Mouse (Mus musculus): ENCODE data around the gene Tex36.

The Tex36 gene

DNA sequence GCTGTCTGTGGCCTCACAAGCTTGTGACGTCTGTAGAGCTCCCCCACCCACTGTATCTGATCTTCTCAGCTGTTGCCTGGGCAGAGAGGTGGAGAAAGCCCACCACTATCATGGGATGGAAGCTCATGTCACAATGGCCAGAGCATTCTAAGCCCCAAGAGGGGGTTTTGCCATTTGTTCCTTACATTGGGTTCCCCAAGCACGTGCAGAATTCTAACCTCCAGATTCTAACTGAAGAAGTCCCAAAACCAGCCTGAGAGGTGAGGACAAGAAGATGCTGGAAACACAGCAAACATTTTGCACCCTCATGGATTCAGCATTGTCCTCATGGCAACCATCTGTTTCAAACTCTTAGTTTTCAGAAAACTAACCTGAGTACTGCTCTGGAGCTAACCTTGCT is at the start of gene Tex36:
Tex36 (minus strand) TSS at position 101 of the 400 bp plus-strand sequence.
- no peak for DNase-seq

DNA sequence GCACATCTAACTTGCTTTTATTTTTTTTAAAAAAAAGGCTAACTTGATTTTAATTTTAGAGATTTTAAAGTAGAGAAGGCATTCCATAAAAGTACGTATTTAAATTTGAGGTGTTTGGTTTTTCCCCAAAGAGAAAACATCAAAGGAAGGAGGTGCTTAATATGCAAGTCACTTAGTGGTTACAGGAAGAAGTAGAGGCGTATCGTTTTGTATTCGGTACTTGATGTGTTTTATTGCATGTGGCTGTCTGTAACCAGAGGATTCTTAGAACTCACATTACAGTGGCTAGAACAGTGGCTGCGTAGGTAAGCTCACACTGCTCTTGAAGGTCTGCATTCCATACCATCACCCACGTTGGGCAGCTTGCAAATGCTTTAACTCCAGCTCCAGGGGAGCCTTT is 43.8 kb upstream of the Tex36 start:
- no peak for DNase-seq

DNA sequence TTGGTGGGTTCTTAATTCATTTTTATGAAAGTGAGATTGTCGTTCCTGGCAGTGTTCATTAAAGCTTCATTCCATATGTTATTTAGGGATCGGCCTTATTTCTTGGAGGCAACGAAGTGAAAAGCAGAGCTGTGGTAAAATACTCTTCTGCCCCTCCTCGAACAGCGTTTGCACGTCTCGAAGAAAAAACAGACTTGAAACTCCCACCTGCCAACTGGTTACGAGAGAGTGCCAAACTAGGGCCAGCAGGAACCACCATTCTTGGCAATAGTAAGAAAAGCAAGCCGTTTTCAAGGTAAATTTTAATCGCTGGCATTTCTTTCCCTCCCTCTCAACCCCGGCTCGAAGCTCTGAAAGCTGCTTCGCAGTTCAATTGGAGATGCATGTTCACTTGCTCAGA is 36.9 kb upstream of the Tex36 start:
- DNase-seq: no peak

DNA sequence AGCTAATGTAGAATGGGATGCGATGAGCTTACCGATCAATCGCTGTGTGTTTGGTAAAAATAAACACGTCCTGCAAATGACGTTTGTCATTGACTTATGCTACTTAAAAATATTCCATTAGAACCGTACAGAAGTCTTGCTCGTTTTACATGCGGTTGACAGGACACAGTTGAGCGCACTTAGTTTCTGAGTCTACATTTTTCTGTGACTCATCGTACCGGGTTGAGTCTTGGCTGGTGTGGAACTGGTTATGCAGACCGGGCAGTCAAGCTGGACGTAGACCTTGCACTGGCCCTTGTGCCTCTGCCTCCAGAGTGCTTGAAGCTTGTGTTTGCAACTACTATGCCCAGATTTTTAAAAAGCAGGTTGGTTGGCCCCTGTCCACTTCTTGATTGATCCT is 36.3 kb upstream of the Tex36 start:
- peak; percentile 31 to 75 for DNase-seq

DNA sequence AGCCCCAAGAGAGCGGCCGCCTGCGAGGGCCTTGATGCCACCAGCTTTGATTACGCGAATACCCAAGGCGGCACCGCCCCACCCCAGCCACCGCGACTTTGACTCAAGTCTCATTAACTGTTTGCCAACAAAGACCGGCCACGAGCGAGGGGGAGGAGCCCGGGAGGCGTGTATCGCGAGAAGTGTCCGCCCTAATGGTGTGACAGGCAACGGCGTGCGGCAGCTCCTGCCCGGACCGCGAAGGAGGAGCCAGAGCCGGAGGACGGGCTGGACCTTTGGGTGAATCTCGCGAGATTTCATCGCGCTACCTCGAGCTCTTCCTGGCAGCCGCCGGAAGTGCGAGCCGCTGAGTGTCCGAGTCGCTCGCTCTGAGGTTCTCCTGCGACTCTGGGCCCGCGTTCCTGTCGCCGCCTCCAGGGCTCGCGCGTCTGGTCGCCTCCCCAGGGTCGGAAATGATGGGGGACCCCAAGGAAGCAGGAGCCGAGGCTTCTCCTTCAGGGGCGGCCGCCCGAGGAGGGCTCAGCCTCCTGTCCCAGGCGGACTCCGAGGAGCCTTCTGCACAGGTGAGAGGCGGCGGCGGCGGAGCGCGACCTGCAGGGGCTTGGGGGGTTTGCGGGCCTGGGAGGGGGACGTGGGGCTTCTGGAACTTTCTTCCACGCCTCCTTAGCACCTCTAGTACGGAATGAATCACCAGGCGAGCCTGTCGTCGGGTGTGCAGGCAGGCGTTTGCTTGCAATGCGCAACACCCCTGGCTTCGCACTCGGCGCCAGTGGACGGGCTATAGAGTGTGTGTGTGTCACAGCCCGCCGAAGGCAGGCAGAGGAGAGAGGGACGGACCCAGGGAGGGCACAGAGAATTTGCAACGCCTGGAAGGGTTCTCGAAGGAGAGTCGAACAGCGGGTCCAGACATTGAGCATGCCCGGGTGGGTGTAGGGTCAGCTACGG is 35.7 kb upstream of the Tex36 start, which contains the start of gene Edrf1:
Edrf1 (plus strand) TSS at position 183 of the 945 bp plus-strand sequence.
- peak; percentile 98 to 100 for DNase-seq

DNA sequence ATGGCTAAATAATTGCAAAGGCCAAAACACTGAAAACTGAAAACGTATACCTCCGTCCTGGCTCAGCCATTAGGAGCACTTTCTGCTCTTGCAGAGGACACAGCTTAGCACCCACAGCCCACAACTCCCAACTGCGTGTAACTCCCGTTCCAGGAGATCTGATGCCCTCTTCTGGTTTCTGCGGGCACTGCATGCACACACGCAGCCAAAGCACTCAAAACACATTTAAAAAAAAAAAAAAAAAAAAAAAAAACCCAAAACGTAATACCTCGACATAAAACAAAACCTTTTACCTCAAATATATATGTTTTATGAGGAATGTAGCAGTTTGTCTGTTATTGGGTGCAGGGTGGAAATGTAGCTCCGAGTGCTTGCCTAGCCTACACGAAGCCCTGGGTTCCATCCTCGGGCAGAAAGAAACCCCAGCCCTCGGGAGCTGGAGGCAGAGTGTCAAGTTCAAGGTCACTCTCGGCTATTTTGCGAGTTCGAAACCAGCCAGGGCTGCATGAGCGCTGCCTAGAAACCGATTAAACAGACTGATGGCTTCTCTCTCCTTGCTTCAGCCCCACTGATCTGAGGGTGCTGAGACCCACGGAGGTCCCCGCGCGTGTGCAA is 34.9 kb upstream of the Tex36 start:
- peak; percentile 92 to 95 for DNase-seq

DNA sequence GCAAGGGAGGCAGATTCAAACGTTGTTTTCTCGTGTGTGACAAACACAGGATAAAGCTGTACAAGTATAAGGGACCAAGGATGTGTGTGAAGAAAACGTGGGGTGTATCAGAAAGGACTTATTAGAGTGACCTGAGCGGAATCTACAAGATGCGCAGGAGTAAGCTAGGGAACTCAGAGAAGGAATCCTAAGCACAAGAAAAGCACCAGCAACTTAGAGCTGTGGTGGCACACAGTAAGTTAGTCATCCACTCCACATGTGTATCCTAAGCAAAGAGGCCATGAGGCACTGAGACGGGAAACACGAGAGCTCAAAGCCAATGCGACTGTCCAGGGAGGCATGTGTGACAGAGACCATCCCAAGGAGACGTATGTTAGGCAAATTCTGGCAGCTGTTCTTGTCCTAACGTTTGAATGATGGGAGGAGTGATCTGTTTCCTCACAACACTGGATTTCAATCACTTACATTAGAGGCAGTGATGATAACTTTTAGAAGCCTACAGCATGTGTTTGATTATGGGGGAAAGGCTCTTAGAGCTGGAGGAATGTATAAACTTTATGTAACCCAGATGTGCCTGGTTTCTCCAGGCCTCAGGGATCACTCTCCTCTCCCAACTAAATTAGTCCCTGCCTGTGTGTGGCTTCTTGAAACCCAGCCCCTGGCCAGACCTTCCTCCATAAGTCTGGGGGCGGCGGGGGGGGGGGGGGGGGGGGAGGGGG is 33.1 kb upstream of the Tex36 start:
- DNase-seq: no peak

DNA sequence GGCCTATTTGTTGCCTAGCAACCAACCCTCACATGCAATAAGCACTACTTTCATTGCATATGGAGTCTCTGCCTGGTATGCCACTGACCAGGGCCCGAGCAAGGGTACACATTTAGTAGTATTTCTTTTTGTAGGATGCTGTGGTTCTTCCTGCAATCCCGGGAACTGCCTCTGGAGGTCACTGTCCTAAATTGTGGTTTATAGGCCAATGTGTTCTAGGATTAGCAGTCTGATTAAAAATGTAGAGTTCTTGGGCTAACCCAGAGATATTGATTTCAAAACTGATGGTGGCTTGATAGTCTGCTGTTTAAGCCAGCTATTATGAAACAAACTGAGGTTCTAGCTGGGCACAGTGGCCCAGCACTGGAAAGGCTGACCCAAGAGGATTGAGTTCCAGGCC is 30.5 kb upstream of the Tex36 start:
- DNase-seq: peak; percentile 64 to 82

DNA sequence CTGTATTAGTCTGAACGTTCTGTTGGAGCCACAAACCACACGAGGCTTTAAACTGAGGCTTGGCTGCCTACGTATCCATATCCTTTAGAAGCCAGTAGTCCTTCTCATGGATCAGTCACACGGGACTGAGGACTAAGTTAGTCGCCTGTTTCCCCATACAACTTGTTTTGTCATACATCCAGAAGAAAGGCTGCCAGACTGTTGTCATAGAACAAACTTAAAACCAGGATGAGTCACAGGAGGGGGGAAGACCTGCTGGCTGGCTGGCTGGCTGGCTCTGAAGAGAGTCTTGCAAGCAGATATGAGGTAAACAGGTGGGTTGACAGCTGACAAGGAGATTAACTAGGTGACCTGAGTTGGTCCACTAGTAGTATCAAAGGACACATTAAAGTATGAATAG is 28.9 kb upstream of the Tex36 start:
- no peak for DNase-seq

DNA sequence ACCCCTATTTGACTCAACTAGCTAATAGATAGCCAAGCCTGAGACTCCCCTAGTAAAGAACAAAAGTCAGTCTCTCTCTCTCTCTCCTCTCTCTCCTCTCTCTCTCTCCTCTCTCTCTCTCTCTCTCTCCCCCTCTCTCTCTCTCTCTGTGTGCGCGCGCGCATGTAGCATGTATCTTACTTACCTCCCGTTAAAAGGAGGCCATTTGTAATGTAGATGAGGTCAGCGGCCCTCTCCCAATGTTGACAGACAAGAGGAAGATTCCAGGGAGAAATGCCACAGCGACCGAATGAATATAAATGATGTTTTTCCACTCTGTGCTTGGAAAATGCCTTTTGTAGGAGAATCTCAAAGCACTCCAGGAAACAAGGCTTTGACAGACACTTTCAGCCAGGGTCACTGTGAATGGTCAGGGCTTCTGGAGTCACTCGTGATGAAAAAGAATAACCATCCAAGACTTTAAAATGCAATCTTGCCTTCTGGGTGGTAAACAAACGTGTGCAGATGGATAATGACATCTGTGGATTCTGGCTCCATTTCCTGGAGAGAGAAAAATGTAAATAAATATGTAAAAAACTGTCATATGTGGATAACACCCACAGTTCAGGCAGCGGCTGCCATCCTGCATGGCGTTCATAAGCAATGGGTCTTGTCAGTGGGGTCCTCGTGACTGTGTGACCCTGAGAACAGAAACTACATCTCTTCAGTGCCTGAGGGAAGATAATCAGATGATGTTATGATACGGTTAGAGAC is 25.4 kb upstream of the Tex36 start:
- DNase-seq: no peak

DNA sequence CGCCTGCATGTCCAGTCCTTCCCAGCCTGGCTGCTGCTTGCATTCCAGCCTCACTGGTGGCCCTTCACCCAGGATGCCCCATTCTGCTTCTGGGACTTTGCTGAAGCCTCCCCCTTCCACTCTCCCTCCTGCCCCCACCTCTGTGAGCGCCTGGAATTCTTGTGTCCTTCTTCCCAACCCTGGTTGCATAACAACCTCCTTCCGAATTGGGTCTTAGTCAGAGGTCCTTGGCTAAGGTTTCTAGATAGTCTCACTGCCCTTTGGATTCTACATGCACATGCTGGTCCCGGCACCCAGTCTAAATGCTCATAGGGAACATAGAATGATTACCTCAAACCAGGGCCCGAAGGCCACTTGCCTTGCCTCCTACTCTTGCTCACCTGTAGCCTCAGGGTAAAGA is 21.3 kb upstream of the Tex36 start:
- DNase-seq: no peak

DNA sequence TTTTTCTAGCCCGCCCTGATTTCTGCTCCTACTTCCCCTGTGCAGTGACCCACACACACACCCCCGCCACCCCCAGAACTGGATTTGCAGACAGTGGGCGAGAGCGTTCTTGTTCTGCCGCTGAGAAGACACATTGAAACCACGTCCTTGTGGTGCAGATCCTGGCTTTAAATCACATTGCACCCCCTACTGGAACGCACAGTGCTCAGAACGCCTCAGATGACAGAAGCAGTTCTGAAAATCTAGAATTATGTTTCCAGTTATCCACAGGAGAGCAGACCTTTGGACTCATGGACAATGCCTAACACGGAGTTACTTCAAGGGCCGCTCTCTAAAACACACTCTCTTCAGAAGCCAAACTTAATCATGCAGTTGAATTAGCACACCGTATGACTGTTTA is 18.8 kb upstream of the Tex36 start:
- peak in 1 of 2 experiments; percentile 25 for DNase-seq

DNA sequence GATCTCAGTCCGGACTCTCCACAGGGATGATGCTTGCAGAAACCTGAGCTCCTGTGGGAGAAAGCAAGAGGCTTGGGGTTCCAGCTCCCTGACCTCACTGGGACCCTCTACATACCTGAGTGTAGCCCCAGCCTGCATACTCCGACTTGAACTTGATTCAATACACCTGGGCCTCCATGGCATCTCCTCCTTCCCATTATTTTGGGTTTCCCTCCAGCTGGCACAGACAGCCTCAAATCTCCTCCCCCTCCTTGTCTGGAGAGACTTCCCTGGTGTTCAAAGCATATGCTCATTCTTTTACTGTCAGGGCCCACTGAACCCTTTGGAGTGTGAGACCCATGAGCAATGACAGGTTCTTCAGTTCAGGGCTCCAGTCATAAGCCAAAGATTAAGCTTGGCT is 11.0 kb upstream of the Tex36 start:
- DNase-seq: no peak

DNA sequence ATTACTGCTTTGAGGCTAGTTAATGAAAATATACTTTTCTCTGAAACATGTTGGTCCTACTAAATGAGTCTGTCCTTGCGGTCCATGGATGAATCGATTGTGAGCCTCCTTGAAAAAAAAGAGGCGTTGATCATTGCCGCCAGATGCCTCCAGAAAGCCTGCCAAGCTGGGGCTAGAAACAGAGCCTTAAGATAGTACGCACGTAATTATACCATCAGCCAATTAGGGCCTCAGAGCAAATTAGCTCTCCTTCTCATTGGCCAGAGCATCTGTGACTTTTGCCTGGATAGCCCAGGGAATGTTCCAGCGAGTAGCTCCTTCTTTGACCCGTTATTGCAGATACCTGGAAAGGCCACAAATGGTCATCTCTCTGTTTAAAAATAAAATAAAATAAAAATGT is 7.6 kb upstream of the Tex36 start:
- no peak for DNase-seq

DNA sequence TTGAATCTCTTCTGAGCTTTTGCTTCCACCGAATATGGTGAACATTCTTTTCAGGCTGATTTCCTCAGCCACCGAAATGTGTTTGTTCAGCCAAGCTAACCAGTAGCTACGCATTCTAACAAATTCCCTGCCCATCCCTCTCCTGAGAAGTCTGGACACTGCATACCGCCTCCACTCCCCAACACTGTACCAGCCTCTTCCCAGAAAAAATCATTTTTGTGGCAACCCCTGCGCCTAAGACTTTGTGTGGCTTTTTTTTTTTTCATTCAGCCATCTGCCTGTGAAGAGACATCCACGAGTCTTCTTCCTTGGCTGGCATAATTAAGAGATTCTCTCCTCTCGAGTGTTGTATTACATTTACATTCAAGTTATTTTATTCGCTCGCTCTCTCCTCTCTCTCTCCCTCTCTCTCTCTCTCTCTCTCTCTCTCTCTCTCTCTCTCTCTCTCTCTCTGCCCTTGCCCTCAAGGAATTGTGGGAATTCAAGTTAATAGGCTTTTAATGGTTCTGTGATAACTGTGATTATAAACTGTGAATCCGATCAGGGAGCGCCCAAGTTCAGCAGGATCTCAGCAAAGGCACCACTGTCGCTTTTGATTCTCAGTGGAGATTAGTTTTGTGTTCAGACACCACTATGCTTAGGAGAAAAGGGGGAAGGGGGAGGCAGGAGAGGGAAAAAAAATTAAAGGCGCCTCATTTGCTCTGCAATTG is 6.8 kb upstream of the Tex36 start:
- DNase-seq: no peak

DNA sequence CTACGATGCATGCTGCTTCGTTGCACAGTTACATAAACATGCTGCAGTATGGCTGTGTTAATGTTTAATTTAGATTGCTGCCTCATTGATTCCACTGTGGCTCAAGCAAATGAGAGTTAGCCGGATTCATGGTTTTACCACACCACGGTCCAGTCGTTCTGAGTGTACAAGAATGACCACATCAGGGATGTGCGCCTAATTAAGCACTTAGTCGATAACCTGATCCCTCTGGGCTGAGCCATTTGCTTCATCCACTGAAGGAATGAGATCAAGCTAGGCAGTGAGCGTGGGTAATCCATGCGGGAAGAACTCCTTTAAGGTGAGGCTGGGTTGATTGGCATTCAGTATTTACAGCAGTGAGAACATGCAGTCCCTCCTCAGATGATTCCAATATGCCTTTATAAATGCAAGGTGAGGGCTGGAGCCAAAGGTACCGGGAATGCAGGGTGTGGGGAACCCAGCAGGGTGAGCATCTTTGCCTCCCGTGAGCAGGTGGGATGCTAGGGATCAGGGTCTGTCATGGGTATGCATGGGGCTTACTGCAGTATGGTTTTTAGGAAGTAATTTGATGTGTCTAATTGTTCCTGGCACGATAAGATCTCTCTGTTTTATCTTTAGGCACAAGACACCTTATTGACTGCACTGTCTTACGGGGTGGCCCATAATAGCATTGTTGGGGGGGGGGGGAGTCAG is 6.1 kb upstream of the Tex36 start:
- no peak for DNase-seq

DNA sequence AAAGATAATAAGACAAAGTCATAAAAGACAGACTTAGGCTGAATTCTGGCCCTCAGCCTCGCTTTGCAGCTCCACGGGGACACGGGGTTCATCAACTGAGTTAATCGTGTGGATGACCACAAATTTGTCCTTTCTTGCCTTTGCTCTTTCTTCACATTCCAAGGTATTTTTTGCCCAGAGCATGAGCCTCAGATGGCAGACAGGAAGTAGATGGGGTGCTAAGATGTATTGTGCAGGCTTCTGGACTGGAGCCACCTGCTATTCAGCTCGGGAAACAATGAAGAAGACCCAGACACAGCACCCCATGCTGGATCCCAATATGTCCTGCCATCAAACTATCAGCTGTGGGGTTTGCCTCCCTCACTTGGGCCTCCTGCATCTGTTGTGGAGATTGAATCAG is 5.4 kb upstream of the Tex36 start:
- DNase-seq: no peak

DNA sequence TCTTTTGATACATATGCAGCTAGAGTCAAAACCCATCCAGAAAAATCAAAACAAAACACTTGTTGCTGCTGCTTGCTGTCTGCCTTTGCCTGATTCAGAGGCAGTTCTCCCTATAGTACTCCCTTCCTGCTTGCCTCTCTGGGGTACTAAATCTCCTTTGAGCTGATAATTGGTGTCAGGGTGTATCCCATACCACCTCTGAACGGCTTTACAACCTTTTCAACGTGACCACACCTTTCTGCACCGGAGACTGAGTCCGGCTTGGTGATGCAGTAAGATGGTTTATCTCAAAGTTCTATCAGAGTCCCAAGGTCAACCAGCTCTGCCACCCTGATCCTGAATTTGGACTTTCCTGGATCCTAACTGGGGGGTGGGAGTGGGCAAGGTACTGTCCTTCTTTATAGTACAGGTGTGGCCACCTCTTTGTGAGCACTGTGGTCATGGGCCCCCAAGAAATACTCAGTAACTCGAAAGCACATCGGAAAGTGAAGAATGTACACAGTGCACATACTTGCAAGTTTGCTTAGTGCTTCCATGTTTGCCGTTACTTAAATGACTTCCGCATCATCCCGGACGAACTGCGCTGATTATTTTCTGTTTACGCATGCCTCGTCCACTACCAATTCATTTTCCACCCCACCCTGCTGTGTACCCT is 2.6 kb upstream of the Tex36 start:
- no peak for DNase-seq

DNA sequence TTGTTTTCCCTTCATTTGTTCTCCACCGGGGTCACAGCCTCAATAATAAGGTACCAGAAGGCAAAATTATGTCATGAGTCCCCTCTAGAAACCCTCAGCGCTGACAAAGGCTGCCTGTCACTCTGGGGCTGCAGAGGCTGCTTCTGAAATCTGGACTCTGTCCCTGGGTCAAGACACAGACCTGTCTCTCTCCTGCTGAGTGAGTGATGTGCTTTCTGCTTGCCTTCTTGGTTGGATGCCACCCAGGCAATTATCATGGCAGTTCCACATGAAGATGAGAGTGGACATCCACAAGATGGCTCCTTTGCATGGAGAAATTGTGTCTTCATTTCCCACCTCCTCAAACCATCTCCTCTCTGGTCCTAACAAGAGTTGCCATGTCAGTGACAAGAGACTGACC is 1.2 kb upstream of the Tex36 start:
- peak; percentile 21 to 57 for DNase-seq

DNA sequence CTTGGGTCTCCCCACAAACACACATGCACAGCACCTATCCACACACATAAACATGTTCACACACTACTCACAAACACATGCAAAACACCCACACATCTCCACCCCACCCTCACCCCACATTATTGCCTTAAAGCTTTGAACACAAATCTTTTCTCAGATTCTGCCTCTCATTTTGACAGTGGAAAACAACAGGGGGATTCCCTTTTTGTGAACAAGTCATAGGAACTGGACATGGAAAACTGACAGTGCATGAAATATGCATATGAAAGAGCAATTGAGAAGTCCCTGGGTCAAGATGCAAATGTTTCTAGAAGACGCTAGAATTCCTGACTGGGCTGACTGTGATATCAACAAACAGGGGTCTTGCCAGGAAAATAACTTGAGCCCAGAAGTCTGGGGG is 1.4 kb downstream of the Tex36 start:
- no peak for DNase-seq

DNA sequence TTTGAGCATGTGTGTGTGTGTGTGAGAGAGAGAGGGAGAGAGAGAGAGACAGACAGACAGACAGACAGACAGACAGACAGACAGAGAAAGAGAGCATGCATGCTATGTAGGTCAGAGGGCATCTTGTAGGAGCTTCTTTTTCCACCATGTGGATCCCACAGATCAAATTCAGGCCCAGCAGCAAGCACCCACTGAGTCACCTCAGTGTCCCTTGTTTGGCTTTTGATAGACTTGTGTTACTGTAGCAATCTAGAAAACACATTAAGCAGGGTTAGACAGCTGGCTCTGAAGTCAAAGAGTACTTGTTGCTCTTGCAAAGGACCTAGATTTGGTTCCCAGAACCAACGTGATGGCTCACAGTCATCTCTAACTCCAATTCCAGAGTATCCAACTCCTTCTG is 10.2 kb downstream of the Tex36 start:
- no peak for DNase-seq
